Mouse (Mus musculus) CD4-positive helper T cell, adult 2 months (primary cell): ENCODE results near the gene Aida.
"Not testable (repeated sequence)": the region's sequence is repeated elsewhere in the genome, so short reads cannot be mapped to it uniquely, and the experiment has no call there.

Experiments
- DNase-seq: peaks from one replicate; pipeline ENCODE4 v3.0.0-alpha.2; 2012; ENCODE audit warnings: low read depth, missing footprints, low spot score

The Aida gene

GRCm38 (mm10) chr1:183315783-183316182 lies 19.4 kb downstream of the Aida start:
- peak; percentile 24 for DNase-seq

GRCm38 (mm10) chr1:183320708-183321107 lies 24.3 kb downstream of the Aida start:
- no peak for DNase-seq

GRCm38 (mm10) chr1:183322496-183322895 lies 26.1 kb downstream of the Aida start:
- not testable (repeated sequence) for DNase-seq

- no peak for DNase-seq
These were observed 27.5 kb downstream of the Aida start for GRCm38 (mm10) chr1:183323923-183324322.

GRCm38 (mm10) chr1:183324433-183324832 lies 28.0 kb downstream of the Aida start:
- no peak for DNase-seq

GRCm38 (mm10) chr1:183327171-183327570 lies 30.8 kb downstream of the Aida start:
- no peak for DNase-seq

GRCm38 (mm10) chr1:183342902-183343301 lies 46.5 kb downstream of the Aida start:
- DNase-seq, result not testable (repeated sequence)

GRCm38 (mm10) chr1:183344886-183345816 lies 48.8 kb downstream of the Aida start:
- peak; percentile 96 for DNase-seq

GRCm38 (mm10) chr1:183345817-183346195 lies 49.4 kb downstream of the Aida start:
- no peak for DNase-seq

- peak; percentile 83 for DNase-seq
These were observed 53.5 kb downstream of the Aida start for GRCm38 (mm10) chr1:183349840-183350239.

GRCm38 (mm10) chr1:183358901-183359300 lies 62.5 kb downstream of the Aida start:
- DNase-seq, result no peak

- no peak for DNase-seq
These were observed 65.9 kb downstream of the Aida start for GRCm38 (mm10) chr1:183362301-183362700.

- DNase-seq, result no peak
These were observed 66.6 kb downstream of the Aida start for GRCm38 (mm10) chr1:183362729-183363576.

- no peak for DNase-seq
These were observed 67.1 kb downstream of the Aida start for GRCm38 (mm10) chr1:183363577-183363867.

GRCm38 (mm10) chr1:183366361-183366760 lies 70.0 kb downstream of the Aida start:
- DNase-seq, result no peak

- peak; percentile 54 for DNase-seq
These were observed 72.4 kb downstream of the Aida start for GRCm38 (mm10) chr1:183368601-183369400.

- peak; percentile 97 for DNase-seq
These were observed 73.1 kb downstream of the Aida start, which contains the start of gene Mia3 for GRCm38 (mm10) chr1:183369427-183370014. Gene Mia3, minus strand, starts transcription at chr1:183369553.

GRCm38 (mm10) chr1:183374728-183375127 lies 78.3 kb downstream of the Aida start:
- DNase-seq, result no peak
